Mouse (Mus musculus) bone marrow macrophage, adult 2 months (primary cell): Measurements from ENCODE around the gene H2afx. TPM values are rescaled to one million over a fixed set of nuclear protein-coding genes. Genes with fewer than 3 reads are reported as not detected.

Experiments
- H3K27ac ChIP-seq: 2 replicates; pipeline ENCODE4 v1.5.1; 2012; ENCODE audit warnings: low read depth, low read length; ENCODE audit not compliant: insufficient read depth
- H3K4me1 ChIP-seq: 2 replicates; pipeline ENCODE4 v1.6.1; 2012; ENCODE audit warnings: low read length; ENCODE audit not compliant: control insufficient read depth, insufficient read depth
- H3K4me3 ChIP-seq: 2 replicates; pipeline ENCODE4 v1.5.1; 2012; ENCODE audit warnings: mild to moderate bottlenecking, low read length, moderate library complexity; ENCODE audit not compliant: insufficient read depth
- CTCF ChIP-seq: IDR thresholded peaks from 2 replicates; pipeline ENCODE4 v1.5.1; 2012; ENCODE audit warnings: low read depth, mild to moderate bottlenecking, low read length, moderate library complexity
- POLR2A ChIP-seq: IDR thresholded peaks from 2 replicates; pipeline ENCODE4 v1.6.1; 2012; ENCODE audit warnings: mild to moderate bottlenecking, low read depth, low read length, borderline replicate concordance
- polyA plus RNA-seq: library from polyadenylated mRNA; stranded (reverse); fragments of >200 nt; gene quantifications from 2 replicates; pipeline ENCODE4 v1.2.4, GENCODE M21; 2012; ENCODE audit not compliant: missing spikeins, insufficient read depth, insufficient read length

The H2afx gene
- polyA plus RNA-seq, 1 experiment, result 57.0 TPM

DNA sequence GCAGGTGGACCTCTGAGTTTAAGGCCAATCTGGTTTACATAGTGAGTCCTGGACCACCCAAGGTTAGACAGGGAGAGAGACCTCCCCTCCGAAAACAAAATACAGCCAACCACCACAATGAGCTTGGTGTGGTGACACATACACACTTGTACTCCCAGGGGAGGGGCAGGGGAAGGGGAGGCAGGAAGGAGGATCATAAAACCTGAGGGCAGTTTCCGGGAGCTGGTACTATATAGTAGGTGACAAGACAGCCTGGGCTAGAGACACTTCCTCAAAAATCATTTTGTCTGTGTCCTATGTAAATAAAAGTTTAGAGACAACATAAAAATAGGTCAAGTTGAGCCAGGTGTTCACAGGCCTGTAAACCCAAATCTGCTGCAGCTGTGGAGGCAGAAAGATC lies 27.2 kb upstream of the H2afx start:
- no peak overlapping the region for H3K4me3 ChIP-seq
- no peak overlapping the region for H3K27ac ChIP-seq
- TF ChIP-seq CTCF (no peak), POLR2A (no peak)
- H3K4me1 ChIP-seq, result peaks cover 14% of the 10 kb centered on the region

- Histone ChIP-seq H3K4me3 (no peak overlapping the region), H3K27ac (no peak overlapping the region), H3K4me1 (peaks cover 7% of the 10 kb centered on the region)
- TF ChIP-seq CTCF (no peak), POLR2A (no peak)
Observed at GRCm38 (mm10) chr9:44309756-44310155, 24.7 kb upstream of the H2afx start.

DNA sequence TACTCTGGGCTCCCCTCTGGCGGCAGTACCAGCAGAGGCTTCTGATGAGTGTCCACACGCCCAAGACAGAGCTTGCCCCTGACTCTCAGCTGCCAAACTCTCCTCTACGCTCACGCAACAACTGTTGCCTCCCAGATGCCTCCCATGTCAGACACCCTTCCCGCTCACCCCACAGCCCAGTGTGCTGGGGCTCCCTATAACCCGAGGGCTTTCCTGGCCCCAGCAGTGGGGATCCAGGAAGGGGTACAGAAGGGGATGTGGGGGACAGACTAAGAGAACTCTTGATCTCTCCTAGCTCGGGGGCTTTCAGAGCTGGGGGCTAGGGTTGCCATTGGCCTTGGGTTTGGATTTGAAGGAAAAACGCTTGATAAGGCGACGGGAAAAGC lies 23.8 kb upstream of the H2afx start:
- no peak overlapping the region for H3K4me3 ChIP-seq

GRCm38 (mm10) chr9:44311136-44312134 lies 23.1 kb upstream of the H2afx start:
- Histone ChIP-seq H3K4me3 (no peak overlapping the region), H3K27ac (no peak overlapping the region), H3K4me1 (peaks cover 8% of the 10 kb centered on the region)
- TF ChIP-seq CTCF (no peak), POLR2A (no peak)

More for the DNA sequence above, 23.8 kb upstream of the H2afx start:
- Histone ChIP-seq H3K27ac (no peak overlapping the region), H3K4me1 (peaks cover 7% of the 10 kb centered on the region)
- TF ChIP-seq POLR2A (no peak), CTCF (no peak)

GRCm38 (mm10) chr9:44313476-44314256 lies 20.8 kb upstream of the H2afx start:
- TF ChIP-seq CTCF (no peak), POLR2A (no peak)
- Histone ChIP-seq H3K4me3 (no peak overlapping the region), H3K27ac (no peak overlapping the region), H3K4me1 (peaks cover 22% of the 10 kb centered on the region)

GRCm38 (mm10) chr9:44314257-44314547 lies 20.3 kb upstream of the H2afx start:
- H3K4me3 ChIP-seq, result no peak overlapping the region
- TF ChIP-seq POLR2A, result no peak
- TF ChIP-seq CTCF, result no peak
- H3K27ac ChIP-seq, result no peak overlapping the region
- H3K4me1 ChIP-seq, result peaks cover 22% of the 10 kb centered on the region

- H3K27ac ChIP-seq, result no peak overlapping the region
- peaks cover 22% of the 10 kb centered on the region for H3K4me1 ChIP-seq
- no peak overlapping the region for H3K4me3 ChIP-seq
- TF ChIP-seq CTCF, result no peak
Observed at GRCm38 (mm10) chr9:44314910-44315309, 19.6 kb upstream of the H2afx start.

GRCm38 (mm10) chr9:44317452-44317851 lies 17.0 kb upstream of the H2afx start:
- Histone ChIP-seq H3K27ac (peak overlapping the region; percentile 74; the same call in 1 of the 2 replicates), H3K4me3 (peak overlapping the region; percentile 94), H3K4me1 (peaks cover 29% of the 10 kb centered on the region)
- no peak for TF ChIP-seq CTCF

DNA sequence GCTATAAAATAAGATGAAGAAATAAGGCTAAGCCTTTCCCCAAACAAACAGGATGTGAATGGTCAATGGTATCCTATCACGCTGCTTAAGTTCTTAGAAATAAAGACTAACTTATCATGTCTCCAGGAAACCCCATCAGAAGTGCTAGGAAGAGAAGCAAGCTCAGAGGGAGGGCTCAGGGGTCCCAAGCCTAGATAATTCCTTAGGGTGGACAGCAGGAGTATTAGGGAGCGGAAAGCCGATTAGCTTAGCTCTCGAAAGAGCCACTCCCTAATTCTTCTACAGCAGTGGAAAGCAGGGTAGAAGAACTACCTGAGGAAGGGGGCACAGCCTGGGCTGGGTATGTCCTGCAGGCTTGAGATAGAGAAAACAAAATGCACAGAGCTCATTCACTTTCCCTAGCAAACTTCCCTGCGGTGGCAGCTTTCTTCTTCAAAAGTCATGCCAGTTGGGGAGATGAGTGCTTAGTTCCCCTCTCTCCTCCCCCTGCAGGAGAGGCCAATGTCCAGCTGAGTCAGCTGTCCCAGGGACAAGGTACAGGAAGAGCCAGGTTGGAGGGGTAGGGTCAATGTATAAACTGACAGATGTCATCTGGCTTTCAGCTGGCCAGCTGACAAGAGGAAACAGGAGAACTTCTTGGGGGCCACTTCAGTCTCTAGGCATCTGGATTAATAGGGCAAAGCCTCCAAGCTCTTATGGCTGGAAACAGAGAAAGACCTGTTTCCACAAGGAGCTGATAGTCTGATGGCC lies 16.2 kb upstream of the H2afx start:
- Histone ChIP-seq H3K4me1 (peaks cover 30% of the 10 kb centered on the region), H3K27ac (peak overlapping the region; percentile 74), H3K4me3 (peak overlapping the region; percentile 94)
- no peak for TF ChIP-seq CTCF
- TF ChIP-seq POLR2A, result no peak
